Mouse (Mus musculus) hindbrain, embryonic 16.5 days (tissue): ENCODE results near the gene Wfdc11. TPM values are rescaled to one million over a fixed set of nuclear protein-coding genes. Genes with fewer than 3 reads are reported as not detected.
"Not testable (repeated sequence)": the region's sequence is repeated elsewhere in the genome, so short reads cannot be mapped to it uniquely, and the experiment has no call there.

Experiments used
- ATAC-seq: fragments of 200-750 bp; cut with Nextera tagmentation; 2 replicates; pipeline ENCODE4 v1.8.0; 2017; ENCODE audit warnings: moderate TSS enrichment, moderate library complexity
- H3K27ac ChIP-seq: fragments of 300-500 bp; sonication (generic); 2 replicates; pipeline ENCODE4 v1.5.1; 2014; ENCODE audit warnings: low read depth, mild to moderate bottlenecking, control low read depth, low read length, moderate library complexity
- H3K27me3 ChIP-seq: fragments of 300-500 bp; sonication (generic); replicated peaks from 2 replicates; pipeline ENCODE4 v1.6.1; 2014; ENCODE audit warnings: low read length; ENCODE audit not compliant: control insufficient read depth, insufficient read depth
- H3K36me3 ChIP-seq: fragments of 300-500 bp; sonication (generic); 2 replicates; pipeline ENCODE4 v1.6.1; 2014; ENCODE audit warnings: mild to moderate bottlenecking, low read length, moderate library complexity, mixed read lengths; ENCODE audit not compliant: control insufficient read depth, insufficient read depth
- H3K4me1 ChIP-seq: fragments of 300-500 bp; sonication (generic); 2 replicates; pipeline ENCODE4 v1.6.1; 2014; ENCODE audit warnings: low read depth, low read length; ENCODE audit not compliant: control insufficient read depth, insufficient read depth
- H3K4me2 ChIP-seq: fragments of 300-500 bp; sonication (generic); 2 replicates; pipeline ENCODE4 v1.6.1; 2014; ENCODE audit warnings: mild to moderate bottlenecking, low read length, control low read depth, moderate library complexity
- H3K4me3 ChIP-seq: fragments of 300-500 bp; sonication (generic); 2 replicates; pipeline ENCODE4 v1.5.1; 2014; ENCODE audit warnings: mild to moderate bottlenecking, low read length, control low read depth, moderate library complexity
- H3K9ac ChIP-seq: fragments of 300-500 bp; sonication (generic); 2 replicates; pipeline ENCODE4 v1.6.1; 2014; ENCODE audit warnings: low read depth, mild to moderate bottlenecking, control low read depth, low read length, moderate library complexity
- H3K9me3 ChIP-seq: fragments of 300-500 bp; sonication (generic); 2 replicates; pipeline ENCODE4 v1.6.1; 2014; ENCODE audit warnings: mild to moderate bottlenecking, low read length, moderate library complexity; ENCODE audit not compliant: control insufficient read depth
- WGBS: fragments of 180-500 bp; shearing (Covaris S2); extraction: QIAGEN DNeasy Blood & Tissue Kit; methylation state at CpG from one replicate; pipeline ENCODE4 v1.1.7; 2014; 5-methylcytosine and 5-hydroxymethylcytosine counted together
- polyA plus RNA-seq: library from polyadenylated mRNA; unstranded; fragments of >200 nt; fragmentation: Nextera tagmentation; extraction: Ambion mirVana; gene quantifications from 2 replicates; pipeline ENCODE4 v1.2.1, GENCODE M21; 2015

Wfdc11 gene
- polyA plus RNA-seq, result not detected in 2 replicates

DNA sequence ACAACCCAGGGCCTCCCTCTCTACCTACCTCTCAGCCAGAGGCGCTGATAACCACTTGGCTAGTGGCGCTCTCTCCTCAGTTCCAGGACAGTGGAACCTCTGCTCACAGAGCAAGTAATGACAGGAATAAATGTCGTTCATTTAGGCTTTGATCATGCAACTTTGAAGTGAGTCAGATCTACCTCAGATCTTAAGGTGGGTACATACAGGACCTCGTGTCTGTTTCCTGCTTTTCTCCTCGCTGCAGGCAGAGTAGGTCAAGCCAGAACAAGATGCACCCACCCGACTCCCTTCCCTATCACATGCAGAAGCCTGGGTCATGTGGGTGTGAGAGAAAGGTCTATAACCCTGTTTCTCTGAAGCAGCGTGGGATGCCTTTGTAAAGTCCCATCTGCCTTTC, at the start of gene Wfdc11:
TSS of gene Wfdc11 (minus strand) at position 101 of the 400 bp plus-strand sequence.
- WGBS, result 84% methylated on average over 7 of the region's 7 CpGs
- no peak within 1 kb of the TSS for H3K4me2 ChIP-seq
- H3K9ac ChIP-seq, result no peak within 1 kb of the TSS
- H3K27me3 ChIP-seq, result no peaks in the 10 kb centered on the region
- no peak within 1 kb of the TSS for H3K27ac ChIP-seq
- H3K4me3 ChIP-seq, result no peak within 1 kb of the TSS
- ATAC-seq, result no peak
- no peaks in the 10 kb centered on the region for H3K36me3 ChIP-seq
- peaks cover 4% of the 10 kb centered on the region for H3K4me1 ChIP-seq
- H3K9me3 ChIP-seq, result peaks cover 3% of the 10 kb centered on the region; the same call in 1 of the 2 replicates

DNA sequence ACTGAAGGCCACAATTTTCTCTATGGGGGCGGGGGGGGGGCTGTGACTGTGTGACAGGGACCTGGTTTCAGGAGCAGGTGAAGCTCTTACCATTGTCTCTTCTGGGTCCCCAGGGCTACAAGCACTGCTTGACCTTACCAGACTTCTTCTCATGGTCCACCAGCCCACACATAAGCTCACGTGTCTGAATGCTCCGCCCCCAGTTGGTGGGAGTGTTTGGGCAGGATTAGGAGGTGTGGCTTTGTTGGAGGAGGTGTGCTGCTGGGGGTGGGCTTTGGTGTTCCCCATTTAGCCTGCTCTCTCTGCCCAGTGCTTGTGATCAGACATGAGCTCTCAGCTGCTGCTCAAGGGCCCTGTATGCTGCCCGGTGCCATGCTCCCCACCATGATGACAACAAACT, 49.4 kb upstream of the Wfdc11 start:
- Histone ChIP-seq H3K4me2 (no peak overlapping the region), H3K27ac (no peak overlapping the region), H3K9me3 (no peaks in the 10 kb centered on the region), H3K27me3 (no peaks in the 10 kb centered on the region), H3K9ac (no peak overlapping the region), H3K4me1 (no peaks in the 10 kb centered on the region), H3K4me3 (no peak overlapping the region), H3K36me3 (no peaks in the 10 kb centered on the region)
- WGBS, result 68% methylated on average over 4 of the region's 4 CpGs
- ATAC-seq, result no peak

DNA sequence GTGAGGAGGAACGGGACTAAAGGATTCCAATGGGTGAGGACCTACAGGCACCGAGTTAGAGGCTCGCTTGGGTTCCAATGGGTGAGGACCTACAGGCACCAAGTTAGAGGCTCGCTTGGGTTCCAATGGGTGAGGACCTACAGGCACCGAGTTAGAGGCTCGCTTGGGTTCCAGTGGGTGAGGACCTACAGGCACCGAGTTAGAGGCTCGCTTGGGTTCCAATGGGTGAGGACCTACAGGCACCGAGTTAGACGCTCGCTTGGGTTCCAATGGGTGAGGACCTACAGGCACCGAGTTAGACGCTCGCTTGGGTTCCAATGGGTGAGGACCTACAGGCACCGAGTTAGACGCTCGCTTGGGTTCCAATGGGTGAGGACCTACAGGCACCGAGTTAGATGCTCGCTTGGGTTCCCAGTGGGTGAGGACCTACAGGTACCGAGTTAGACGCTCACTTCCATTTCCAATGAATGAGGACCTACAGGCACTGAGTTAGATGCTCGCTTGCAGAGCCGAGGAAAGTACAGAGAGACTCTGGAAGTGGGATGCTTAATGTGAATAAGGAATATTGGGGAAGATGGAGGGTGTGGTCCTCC, 42.4 kb upstream of the Wfdc11 start:
- not testable (repeated sequence) for ATAC-seq, H3K27me3 ChIP-seq, H3K36me3 ChIP-seq, H3K9me3 ChIP-seq, H3K4me3 ChIP-seq, H3K4me1 ChIP-seq, H3K4me2 ChIP-seq, H3K9ac ChIP-seq, H3K27ac ChIP-seq
- WGBS, result 93% methylated on average over 20 of the region's 23 CpGs

DNA sequence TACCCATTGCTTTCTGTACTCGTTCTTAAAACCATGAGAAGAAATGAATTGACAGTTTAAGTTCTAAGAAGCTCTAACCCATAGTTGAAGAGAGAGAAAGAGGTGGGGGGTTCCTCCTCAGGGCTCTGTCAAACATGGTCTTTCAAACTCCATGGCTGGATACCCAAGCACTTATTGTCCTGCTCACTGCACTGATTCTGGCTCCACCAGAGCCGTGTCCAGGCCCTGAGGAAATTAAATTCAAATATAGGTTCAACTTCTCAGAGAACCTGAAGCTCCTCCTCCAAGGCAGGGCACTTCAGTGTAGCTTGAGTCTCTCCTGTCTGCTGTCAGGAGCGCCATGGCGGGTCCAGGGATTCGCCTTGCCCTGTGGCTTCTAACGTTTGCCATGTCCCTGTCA, 41.1 kb upstream of the Wfdc11 start, which contains the start of gene Spint5:
TSS of gene Spint5 (plus strand) at position 301 of the 400 bp plus-strand sequence.
- Histone ChIP-seq H3K4me3 (no peak within 1 kb of the TSS), H3K9me3 (no peaks in the 10 kb centered on the region), H3K9ac (no peak within 1 kb of the TSS), H3K27me3 (no peaks in the 10 kb centered on the region), H3K27ac (no peak within 1 kb of the TSS), H3K36me3 (no peaks in the 10 kb centered on the region), H3K4me2 (no peak within 1 kb of the TSS), H3K4me1 (no peaks in the 10 kb centered on the region)
- ATAC-seq, result no peak
- 85% methylated on average over 6 of the region's 6 CpGs for WGBS

DNA sequence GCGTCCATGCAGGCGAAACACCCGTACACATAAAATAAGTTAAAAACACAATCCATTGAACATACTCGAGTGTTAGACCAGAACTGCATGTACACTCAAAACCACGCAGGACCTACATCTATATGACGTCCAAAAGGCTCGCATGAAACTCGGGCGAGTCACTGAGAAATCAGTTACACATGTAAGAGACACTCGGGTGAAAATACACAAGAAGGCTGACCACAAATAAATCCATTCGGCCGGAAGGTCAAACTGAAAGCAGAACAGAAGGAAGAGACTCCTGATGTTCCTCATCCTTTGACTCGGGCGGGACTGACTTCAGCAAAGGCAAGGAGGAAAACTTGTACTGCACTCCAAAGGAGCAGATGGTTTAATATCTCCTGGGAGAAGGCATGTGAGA, 32.1 kb upstream of the Wfdc11 start:
- Histone ChIP-seq H3K4me2 (no peak overlapping the region), H3K4me3 (no peak overlapping the region), H3K9ac (no peak overlapping the region), H3K9me3 (no peaks in the 10 kb centered on the region), H3K27ac (no peak overlapping the region), H3K36me3 (no peaks in the 10 kb centered on the region), H3K27me3 (no peaks in the 10 kb centered on the region), H3K4me1 (no peaks in the 10 kb centered on the region)
- 92% methylated on average over 14 of the region's 14 CpGs for WGBS
- ATAC-seq, result no peak

DNA sequence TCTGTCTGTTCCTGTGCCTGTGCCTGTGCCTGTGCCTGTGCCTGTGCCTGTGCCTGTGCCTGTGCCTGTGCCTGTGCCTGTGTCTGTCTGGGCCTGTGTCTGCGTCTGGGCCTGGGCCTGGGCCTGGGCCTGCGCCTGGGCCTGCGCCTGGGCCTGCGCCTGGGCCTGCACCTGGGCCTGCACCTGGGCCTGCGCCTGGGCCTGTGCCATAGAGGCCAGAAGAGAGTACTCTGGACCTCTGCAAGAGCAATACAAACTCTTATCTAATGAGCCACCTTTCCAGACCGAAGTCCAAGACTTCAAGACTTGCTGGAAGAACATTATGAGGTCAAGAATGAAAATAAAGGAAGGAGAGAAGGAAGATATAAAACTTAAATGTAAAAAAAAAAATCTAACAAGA, 31.4 kb upstream of the Wfdc11 start:
- Histone ChIP-seq H3K9me3 (no peaks in the 10 kb centered on the region), H3K27me3 (no peaks in the 10 kb centered on the region), H3K27ac (no peak overlapping the region), H3K9ac (no peak overlapping the region), H3K4me3 (no peak overlapping the region), H3K36me3 (no peaks in the 10 kb centered on the region), H3K4me1 (no peaks in the 10 kb centered on the region), H3K4me2 (no peak overlapping the region)
- no peak for ATAC-seq
- 90% methylated on average over 6 of the region's 6 CpGs for whole genome bisulfite sequencing

DNA sequence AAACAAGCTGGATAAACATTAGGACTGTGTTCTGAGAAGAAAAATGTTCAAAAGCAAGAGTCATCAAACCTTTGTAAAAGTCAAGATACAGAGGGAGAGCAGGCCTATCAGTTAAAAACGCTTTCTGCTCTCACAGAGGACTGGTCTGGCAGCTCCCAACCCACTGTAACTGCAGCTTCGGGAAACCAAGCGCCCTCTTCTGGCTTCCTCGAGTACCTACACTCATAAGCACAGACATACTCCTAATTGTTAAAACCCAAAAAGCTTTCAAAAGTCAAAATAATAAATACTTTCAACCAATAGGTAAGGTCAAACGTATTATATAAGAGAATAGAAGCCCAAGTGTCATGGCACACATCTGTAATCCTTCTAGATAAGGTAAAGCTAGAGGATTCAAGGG, 30.3 kb upstream of the Wfdc11 start:
- Histone ChIP-seq H3K9ac (no peak overlapping the region), H3K36me3 (no peaks in the 10 kb centered on the region), H3K4me3 (no peak overlapping the region), H3K4me2 (no peak overlapping the region), H3K4me1 (no peaks in the 10 kb centered on the region), H3K9me3 (no peaks in the 10 kb centered on the region), H3K27me3 (no peaks in the 10 kb centered on the region), H3K27ac (no peak overlapping the region)
- ATAC-seq, result no peak
- WGBS, result 80% methylated on average over 5 of the region's 5 CpGs

DNA sequence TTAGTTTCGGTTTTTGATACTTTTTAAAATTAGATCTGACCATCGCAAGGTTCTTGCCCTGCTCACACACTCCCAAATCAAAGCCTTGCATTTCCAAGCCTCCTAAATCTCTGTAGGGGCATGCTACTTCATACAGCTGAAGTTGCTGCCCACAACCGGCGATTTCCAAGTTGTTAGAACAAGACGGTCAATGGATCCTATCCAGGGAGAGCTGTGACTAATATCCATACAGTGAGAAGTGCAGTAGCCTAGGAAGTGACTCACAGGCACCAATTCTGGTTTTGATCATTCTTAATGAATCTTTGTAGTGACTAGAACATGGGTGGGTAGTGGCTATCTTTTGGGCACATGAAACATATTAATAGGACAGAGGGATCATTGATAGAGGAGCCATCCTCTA, 27.9 kb upstream of the Wfdc11 start:
- ATAC-seq, result no peak
- Histone ChIP-seq H3K9ac (no peak overlapping the region), H3K4me1 (no peaks in the 10 kb centered on the region), H3K27me3 (no peaks in the 10 kb centered on the region), H3K4me2 (no peak overlapping the region), H3K27ac (no peak overlapping the region), H3K4me3 (no peak overlapping the region), H3K9me3 (no peaks in the 10 kb centered on the region), H3K36me3 (no peaks in the 10 kb centered on the region)
- WGBS, result 92% methylated on average over 5 of the region's 5 CpGs

DNA sequence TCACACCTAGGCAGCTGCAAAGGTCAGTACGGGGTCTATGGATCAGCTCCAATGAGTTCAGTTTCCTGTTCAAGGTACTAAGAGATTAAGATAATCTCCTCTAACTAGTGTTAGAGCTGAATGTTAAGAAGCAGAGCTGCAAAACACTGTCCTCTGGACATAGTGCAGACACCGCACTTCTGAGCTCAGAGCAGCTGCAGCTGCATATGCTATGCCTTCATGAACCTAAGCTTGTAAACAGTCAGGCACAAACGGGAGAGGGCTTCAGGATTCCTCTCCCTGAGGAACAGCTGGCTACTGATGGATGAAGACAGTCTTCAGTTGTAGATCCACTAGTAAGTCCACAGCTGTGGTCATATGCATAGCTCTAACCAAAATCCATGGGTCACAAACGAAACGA, 27.1 kb upstream of the Wfdc11 start:
- 85% methylated on average over 5 of the region's 5 CpGs for WGBS

DNA sequence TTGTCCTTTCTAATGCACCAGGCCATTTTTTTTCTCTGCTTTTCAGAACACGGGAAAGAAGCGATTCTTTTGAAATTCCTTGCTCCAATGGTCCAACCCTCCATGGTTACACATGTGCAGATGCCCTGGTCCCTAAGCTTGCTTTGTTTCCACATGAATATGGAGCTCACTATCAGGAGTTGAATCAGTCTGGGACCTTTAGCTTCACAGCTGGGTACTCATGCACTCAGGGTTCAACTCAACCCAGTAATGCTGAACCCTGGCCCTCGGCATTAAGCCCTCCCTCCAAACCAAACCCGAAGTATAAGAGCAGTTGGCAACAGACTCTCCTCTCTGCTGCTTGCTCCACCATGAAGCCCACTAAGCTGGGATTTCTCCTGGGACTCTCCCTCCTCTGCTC, 24.3 kb upstream of the Wfdc11 start, which contains the start of gene Spint4:
TSS of gene Spint4 (plus strand) at position 301 of the 400 bp plus-strand sequence.
- H3K4me3 ChIP-seq, result no peak within 1 kb of the TSS
- no peak within 1 kb of the TSS for H3K9ac ChIP-seq
- ATAC-seq, result no peak
- H3K36me3 ChIP-seq, result no peaks in the 10 kb centered on the region
- no peaks in the 10 kb centered on the region for H3K9me3 ChIP-seq
- 66% methylated on average over 4 of the region's 4 CpGs for WGBS
- H3K27me3 ChIP-seq, result no peaks in the 10 kb centered on the region
- H3K4me2 ChIP-seq, result no peak within 1 kb of the TSS
- H3K4me1 ChIP-seq, result no peaks in the 10 kb centered on the region
- H3K27ac ChIP-seq, result no peak within 1 kb of the TSS

More for the DNA sequence above, 27.1 kb upstream of the Wfdc11 start:
- Histone ChIP-seq H3K27me3 (no peaks in the 10 kb centered on the region), H3K4me2 (no peak overlapping the region), H3K27ac (no peak overlapping the region), H3K4me3 (no peak overlapping the region), H3K4me1 (no peaks in the 10 kb centered on the region), H3K9ac (no peak overlapping the region), H3K9me3 (no peaks in the 10 kb centered on the region), H3K36me3 (no peaks in the 10 kb centered on the region)
- ATAC-seq, result no peak
